Mouse (Mus musculus) liver, postnatal 0 days (tissue): Measurements from ENCODE around the gene Pde6c. TPM values are rescaled to one million over a fixed set of nuclear protein-coding genes. Genes with fewer than 3 reads are reported as not detected.
A peak's percentile ranks its signal among the peaks of the same experiment; 100 is the strongest.

Experiments used
- ATAC-seq: fragments of 200-750 bp; cut with Nextera tagmentation; 2 replicates; pipeline ENCODE4 v1.8.0; 2017; ENCODE audit warnings: mild to moderate bottlenecking, moderate library complexity
- DNase-seq: peaks from one replicate; pipeline ENCODE4 v3.0.0-alpha.2; 2016
- H3K27ac ChIP-seq: fragments of 300-500 bp; sonication (generic); 2 replicates; pipeline ENCODE4 v1.5.1; 2014; ENCODE audit warnings: antibody characterized with exemption, moderate library complexity, mild to moderate bottlenecking, low read depth
- H3K27me3 ChIP-seq: fragments of 300-500 bp; sonication (generic); 2 replicates; pipeline ENCODE4 v1.6.1; 2014; ENCODE audit warnings: low read length, control low read depth, mixed read lengths; ENCODE audit not compliant: insufficient read depth
- H3K36me3 ChIP-seq: fragments of 300-500 bp; sonication (generic); replicated peaks from 2 replicates; pipeline ENCODE4 v1.6.1; 2014; ENCODE audit warnings: mild to moderate bottlenecking, control low read depth, low read length, moderate library complexity, mixed read lengths; ENCODE audit not compliant: insufficient read depth
- H3K4me1 ChIP-seq: fragments of 300-500 bp; sonication (generic); 2 replicates; pipeline ENCODE4 v1.6.1; 2014; ENCODE audit warnings: antibody characterized with exemption, mild to moderate bottlenecking, control low read depth; ENCODE audit not compliant: insufficient read depth
- H3K4me2 ChIP-seq: fragments of 300-500 bp; sonication (generic); 2 replicates; pipeline ENCODE4 v1.6.1; 2014; ENCODE audit warnings: low read depth, mild to moderate bottlenecking, low read length, moderate library complexity, mixed read lengths
- H3K4me3 ChIP-seq: fragments of 300-500 bp; sonication (generic); 2 replicates; pipeline ENCODE4 v1.5.1; 2014; ENCODE audit warnings: low read depth, low read length
- H3K9ac ChIP-seq: fragments of 300-500 bp; sonication (generic); replicated peaks from 2 replicates; pipeline ENCODE4 v1.6.1; 2014; ENCODE audit warnings: mild to moderate bottlenecking, moderate library complexity
- H3K9me3 ChIP-seq: fragments of 300-500 bp; sonication (generic); 2 replicates; pipeline ENCODE4 v1.6.1; 2016; ENCODE audit warnings: mild to moderate bottlenecking, control low read depth, low read length, mixed read lengths
- CTCF ChIP-seq: sonication (generic); IDR thresholded peaks from 2 replicates; pipeline ENCODE4 v1.5.1; 2016; ENCODE audit warnings: antibody characterized with exemption, low read depth
- EP300 ChIP-seq: IDR thresholded peaks from 2 replicates; pipeline ENCODE4 v1.6.1; 2016; ENCODE audit warnings: antibody characterized with exemption, low read depth, mild to moderate bottlenecking
- WGBS: fragments of 180-500 bp; shearing (Covaris S2); extraction: QIAGEN DNeasy Blood & Tissue Kit; methylation state at CpG from one replicate; pipeline ENCODE4 v1.1.7; 2014; ENCODE audit not compliant: insufficient replicate concordance; 5-methylcytosine and 5-hydroxymethylcytosine counted together
- polyA plus RNA-seq: library from polyadenylated mRNA; unstranded; fragments of >200 nt; fragmentation: Nextera tagmentation; extraction: Ambion mirVana; gene quantifications from 2 replicates; pipeline ENCODE4 v1.2.1, GENCODE M21; 2015

Gene Pde6c
- polyA plus RNA-seq, 1 experiment from 2014 or later, result 24.7 TPM

- 57% methylated on average over 9 of the region's 9 CpGs for WGBS
- no peak for ATAC-seq
Measured at GRCm38 (mm10) chr19:38206669-38207068, 74.1 kb downstream of the Pde6c start.

GRCm38 (mm10) chr19:38217696-38218095 is 85.1 kb downstream of the Pde6c start:
- H3K27me3 ChIP-seq, result no peaks in the 10 kb centered on the region
- ATAC-seq (no peak), DNase-seq (no peak)
- no peaks in the 10 kb centered on the region for H3K9me3 ChIP-seq
- 83% methylated on average over 3 of the region's 3 CpGs for WGBS
- TF ChIP-seq EP300 (no peak), CTCF (no peak)
- H3K9ac ChIP-seq, result no peak overlapping the region
- no peak overlapping the region for H3K4me2 ChIP-seq
- no peak overlapping the region for H3K27ac ChIP-seq
- peaks cover 6% of the 10 kb centered on the region; the same call in 1 of the 2 replicates for H3K36me3 ChIP-seq
- no peaks in the 10 kb centered on the region for H3K4me1 ChIP-seq
- H3K4me3 ChIP-seq, result no peak overlapping the region

More at GRCm38 (mm10) chr19:38206669-38207068, 74.1 kb downstream of the Pde6c start:
- no peak overlapping the region for H3K9ac ChIP-seq
- no peaks in the 10 kb centered on the region for H3K27me3 ChIP-seq
- no peaks in the 10 kb centered on the region for H3K4me1 ChIP-seq
- no peak for TF ChIP-seq EP300
- TF ChIP-seq CTCF, result peak; percentile 51
- H3K9me3 ChIP-seq, result no peaks in the 10 kb centered on the region
- H3K4me3 ChIP-seq, result no peak overlapping the region
- peaks cover 12% of the 10 kb centered on the region for H3K36me3 ChIP-seq
- peak; percentile 35 for DNase-seq
- no peak overlapping the region for H3K27ac ChIP-seq
- no peak overlapping the region for H3K4me2 ChIP-seq

- WGBS, result 9% methylated on average over 12 of the region's 12 CpGs
- no peaks in the 10 kb centered on the region for H3K4me1 ChIP-seq
- peak overlapping the region; percentile 66 for H3K27ac ChIP-seq
- no peaks in the 10 kb centered on the region for H3K27me3 ChIP-seq
- peaks cover 6% of the 10 kb centered on the region; the same call in 1 of the 2 replicates for H3K36me3 ChIP-seq
- no peak for TF ChIP-seq EP300
- no peak for TF ChIP-seq CTCF
- peak overlapping the region; percentile 65 for H3K9ac ChIP-seq
- ATAC-seq (peak; percentile 24), DNase-seq (no peak)
- H3K4me3 ChIP-seq, result peak overlapping the region; percentile 62
- H3K4me2 ChIP-seq, result peak overlapping the region; percentile 81
- no peaks in the 10 kb centered on the region for H3K9me3 ChIP-seq
Measured at GRCm38 (mm10) chr19:38223356-38223904, 90.8 kb downstream of the Pde6c start.

GRCm38 (mm10) chr19:38223905-38224684 is 91.5 kb downstream of the Pde6c start, which contains the start of gene Fra10ac1:
Fra10ac1 (minus strand) TSS chr19:38224156.
- peak; percentile 90 for DNase-seq
- Histone ChIP-seq H3K27me3 (no peaks in the 10 kb centered on the region), H3K36me3 (peaks cover 3% of the 10 kb centered on the region; the same call in 1 of the 2 replicates), H3K4me1 (no peaks in the 10 kb centered on the region), H3K4me2 (peak within 1 kb of the TSS; percentile 81), H3K4me3 (peak within 1 kb of the TSS; percentile 62), H3K9ac (peak within 1 kb of the TSS; percentile 65), H3K9me3 (no peaks in the 10 kb centered on the region), H3K27ac (peak within 1 kb of the TSS; percentile 66)
- WGBS, result under 1% methylated on average over 49 of the region's 49 CpGs
- ATAC-seq, result peak; percentile 99
- TF ChIP-seq EP300 (no peak), CTCF (peak; percentile 60)

GRCm38 (mm10) chr19:38224685-38225060 is 92.1 kb downstream of the Pde6c start:
- WGBS, result 24% methylated on average over 9 of the region's 9 CpGs
- H3K9ac ChIP-seq, result no peak overlapping the region
- no peaks in the 10 kb centered on the region for H3K4me1 ChIP-seq
- peak overlapping the region; percentile 62 for H3K4me3 ChIP-seq
- no peak for TF ChIP-seq EP300
- no peak for TF ChIP-seq CTCF
- peaks cover under 1% of the 10 kb centered on the region; the same call in 1 of the 2 replicates for H3K36me3 ChIP-seq
- H3K27ac ChIP-seq, result no peak overlapping the region
- H3K9me3 ChIP-seq, result no peaks in the 10 kb centered on the region
- ATAC-seq (no peak), DNase-seq (no peak)
- H3K4me2 ChIP-seq, result peak overlapping the region; percentile 81
- H3K27me3 ChIP-seq, result no peaks in the 10 kb centered on the region

GRCm38 (mm10) chr19:38228699-38229098 is 96.1 kb downstream of the Pde6c start:
- H3K9ac ChIP-seq, result no peak overlapping the region
- H3K4me1 ChIP-seq, result no peaks in the 10 kb centered on the region
- H3K27ac ChIP-seq, result no peak overlapping the region
- TF ChIP-seq EP300, result no peak
- peak; percentile 43 for TF ChIP-seq CTCF
- DNase-seq, result no peak
- WGBS, result 40% methylated on average over 2 of the region's 2 CpGs
- H3K4me2 ChIP-seq, result no peak overlapping the region
- no peaks in the 10 kb centered on the region for H3K9me3 ChIP-seq
- H3K4me3 ChIP-seq, result no peak overlapping the region
- no peaks in the 10 kb centered on the region for H3K27me3 ChIP-seq
- H3K36me3 ChIP-seq, result no peaks in the 10 kb centered on the region
- ATAC-seq, result no peak
